Mouse (Mus musculus) gastrocnemius, adult 18-20 months (tissue): ENCODE measurements around the gene Ncl. TPM values are rescaled to one million over a fixed set of nuclear protein-coding genes. Genes with fewer than 3 reads are reported as not detected.

Experiments used
- DNase-seq: peaks from one replicate; pipeline ENCODE4 v3.0.0; 2021; ENCODE audit warnings: low spot score
- long read RNA-seq, 2 experiments: library from polyadenylated mRNA; stranded (forward); transcript quantifications; one replicate each; pipeline ENCODE4 v2.0.0; 2021
- total RNA-seq, 2 experiments: library from RNA; stranded (reverse); gene quantifications; 2 replicates each; pipeline ENCODE4 v1.2.3; 2021

Ncl gene
- 100 to 1,000 TPM in 1 of 2 experiments, 10 to 100 TPM in 1; 99.3 to 113 TPM for total RNA-seq
- long read RNA-seq, experiment 1, full-length matches to known transcripts = 105 of 137 reads
- long read RNA-seq, experiment 1, partial matches to known transcripts = 12 of 137 reads
- long read RNA-seq, experiment 1, other reads (novel, unspliced or antisense) = 20 of 137 reads
- long read RNA-seq, experiment 2, full-length matches to known transcripts = 88 of 124 reads
- long read RNA-seq, experiment 2, partial matches to known transcripts = 17 of 124 reads
- long read RNA-seq, experiment 2, other reads (novel, unspliced or antisense) = 19 of 124 reads

DNA sequence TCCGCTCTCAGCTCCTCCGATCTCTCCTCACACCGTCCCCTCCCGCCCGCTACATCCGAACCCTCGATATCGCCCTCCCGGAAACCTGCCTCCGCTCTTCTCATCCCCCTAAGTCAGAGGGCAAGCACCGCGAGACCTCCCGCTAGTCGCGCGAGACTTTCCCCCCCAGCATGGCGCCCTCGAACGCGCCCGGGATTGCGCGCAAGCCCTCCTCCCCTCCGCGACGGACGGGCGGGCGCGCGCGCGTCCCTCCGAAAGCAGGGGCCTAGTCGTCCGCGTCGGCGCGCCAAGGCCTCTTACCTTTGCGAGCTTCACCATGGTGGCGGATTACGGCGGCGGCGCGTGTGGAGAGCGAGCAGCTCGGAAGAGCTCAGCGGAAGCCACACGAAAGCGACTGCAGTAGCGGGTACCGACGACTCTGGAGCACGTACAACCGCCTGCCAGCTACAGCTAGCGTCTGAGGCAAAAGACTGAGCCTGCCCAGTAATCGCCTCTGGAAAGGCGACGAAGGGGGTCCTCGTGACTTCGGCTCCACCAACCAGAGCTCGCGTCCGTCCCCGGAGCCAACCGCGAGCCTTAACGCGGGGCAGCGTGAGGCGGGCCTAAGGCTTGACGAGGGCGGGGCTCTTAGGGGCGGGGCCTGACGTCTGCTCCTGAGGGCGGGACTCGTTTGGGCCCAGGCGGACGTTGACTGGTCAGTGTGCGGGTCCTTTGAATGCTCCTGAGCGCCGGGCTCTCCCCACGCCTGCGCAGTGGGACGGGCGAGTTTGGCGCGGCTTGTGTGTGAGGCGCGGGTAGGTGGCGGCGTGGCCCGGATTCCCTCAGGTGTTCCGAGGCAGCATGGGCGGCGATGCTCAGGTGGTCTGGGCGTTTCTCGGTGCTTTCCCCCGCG, at the start of gene Ncl:
Ncl (minus strand) TSS at position 495 of the 892 bp plus-strand sequence.
- DNase-seq = peak; percentile 97

GRCm38 (mm10) chr1:86408515-86408914, 49.3 kb upstream of the Ncl start:
- DNase-seq = no peak

GRCm38 (mm10) chr1:86406914-86407313, 47.7 kb upstream of the Ncl start:
- DNase-seq = no peak

GRCm38 (mm10) chr1:86406313-86406712, 47.1 kb upstream of the Ncl start:
- DNase-seq = no peak

GRCm38 (mm10) chr1:86404834-86405233, 45.6 kb upstream of the Ncl start:
- no peak for DNase-seq

DNA sequence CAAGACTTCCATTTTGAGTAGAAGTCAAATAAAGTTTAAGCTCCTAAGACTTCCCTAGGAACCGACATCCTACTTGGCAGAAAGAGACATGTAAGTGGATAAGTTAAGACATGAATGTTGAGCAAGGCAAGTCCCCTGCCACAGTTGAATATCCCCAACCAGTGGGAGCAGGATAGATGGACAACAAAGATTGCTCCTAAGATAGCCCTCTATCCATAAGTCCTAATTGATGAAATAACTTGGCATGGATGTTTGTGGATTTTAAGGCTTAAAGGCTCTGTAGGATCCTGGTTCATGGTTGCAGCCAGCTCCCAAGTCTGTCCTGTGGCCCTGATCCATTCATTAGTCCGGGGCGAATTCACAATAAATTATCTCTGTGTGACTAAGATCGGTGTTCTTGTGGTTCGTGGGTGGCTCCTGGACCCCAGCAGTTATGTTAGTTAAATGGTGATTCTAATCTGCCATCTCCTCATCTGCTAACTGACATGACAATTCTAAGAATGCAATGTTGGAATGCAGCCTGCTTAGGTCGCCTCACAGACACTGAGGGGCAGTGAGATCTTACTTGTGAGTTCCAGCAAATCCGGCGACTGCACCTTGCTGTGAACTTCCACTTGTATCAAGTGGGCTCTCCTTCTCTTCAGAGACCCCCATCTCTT, 41.0 kb upstream of the Ncl start:
- no peak for DNase-seq

GRCm38 (mm10) chr1:86399322-86399721, 40.1 kb upstream of the Ncl start:
- no peak for DNase-seq

DNA sequence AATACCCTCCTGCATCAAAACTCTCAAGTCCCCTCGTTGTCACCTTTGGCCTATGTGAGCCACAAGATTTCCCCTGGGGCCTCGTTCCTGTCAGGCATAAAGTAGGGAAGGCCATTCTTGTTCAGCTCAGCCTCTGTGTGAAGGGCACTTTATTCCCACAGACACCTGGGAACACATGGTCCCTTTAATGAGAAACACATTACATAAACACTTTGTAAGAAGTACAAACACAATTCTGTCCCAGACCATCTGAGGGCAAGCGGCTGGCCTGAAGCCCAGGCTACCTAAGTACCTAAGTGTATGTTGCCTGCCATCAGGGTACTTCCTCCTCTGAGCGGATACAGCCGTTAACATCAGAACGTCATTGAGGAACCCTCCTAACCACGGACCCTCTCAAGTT, 39.0 kb upstream of the Ncl start:
- DNase-seq = no peak

DNA sequence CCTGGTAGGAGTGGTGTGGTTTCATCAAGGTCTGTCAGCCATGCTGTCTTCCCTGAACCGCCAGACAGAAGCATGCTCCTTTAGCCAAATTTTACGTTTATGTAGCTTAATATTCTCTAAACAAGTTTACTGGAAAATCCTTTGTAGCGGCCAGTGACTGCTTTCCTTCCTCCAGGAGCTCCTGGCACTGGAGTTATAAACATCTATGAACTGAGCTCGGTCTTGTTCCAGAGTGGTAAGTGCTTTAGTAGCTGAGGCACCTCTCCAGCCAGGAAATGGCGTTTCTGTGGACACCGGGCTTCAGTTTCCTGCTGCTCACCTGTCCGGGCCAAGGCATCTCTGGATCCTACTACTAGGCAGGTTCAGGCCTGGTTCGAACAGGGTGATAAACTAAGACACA, 38.4 kb upstream of the Ncl start:
- DNase-seq = no peak

GRCm38 (mm10) chr1:86395897-86396296, 36.7 kb upstream of the Ncl start:
- no peak for DNase-seq

- DNase-seq = no peak
These were observed 35.0 kb upstream of the Ncl start for GRCm38 (mm10) chr1:86394246-86394645.

DNA sequence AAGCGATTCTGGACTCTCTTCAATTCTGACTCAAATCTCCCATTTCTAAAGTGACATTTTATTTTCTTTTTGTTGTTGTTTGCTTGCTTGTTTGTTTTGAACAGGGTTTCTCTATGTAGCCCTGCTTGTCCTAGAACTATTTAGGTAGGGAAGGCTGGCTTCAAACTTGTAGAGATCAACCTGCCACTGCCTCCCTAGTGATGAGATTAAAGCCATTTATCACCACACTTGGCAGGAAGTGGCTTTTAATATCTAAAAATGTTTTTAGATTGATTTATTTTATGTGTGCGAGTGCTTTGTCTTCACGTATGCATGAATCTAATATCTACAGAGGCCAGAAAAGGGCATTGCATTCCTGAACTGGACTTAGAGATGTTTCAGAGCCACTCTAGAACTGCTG, 34.0 kb upstream of the Ncl start:
- no peak for DNase-seq

- DNase-seq = no peak
These were observed 32.2 kb upstream of the Ncl start for GRCm38 (mm10) chr1:86391425-86391824.

DNA sequence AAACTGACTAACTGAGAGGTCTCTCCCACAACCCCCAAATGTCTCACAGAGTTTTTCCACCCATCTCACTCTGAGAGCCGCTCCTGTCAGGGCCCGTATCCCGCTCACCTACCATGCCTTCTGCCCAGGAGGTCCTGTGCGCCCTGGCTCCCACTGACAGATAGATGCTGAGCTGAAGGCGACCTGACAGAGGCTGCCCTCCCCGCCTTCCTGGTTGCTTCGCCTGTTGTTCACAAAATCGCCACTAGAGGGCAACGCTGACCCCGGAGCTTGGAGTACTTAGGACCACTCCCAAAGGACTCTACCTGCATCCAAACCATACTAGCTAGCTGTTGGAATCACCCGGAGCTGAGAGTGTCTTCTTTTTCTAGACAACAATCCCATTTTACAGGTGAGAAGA, 30.0 kb upstream of the Ncl start:
- peak; percentile 71 for DNase-seq

DNA sequence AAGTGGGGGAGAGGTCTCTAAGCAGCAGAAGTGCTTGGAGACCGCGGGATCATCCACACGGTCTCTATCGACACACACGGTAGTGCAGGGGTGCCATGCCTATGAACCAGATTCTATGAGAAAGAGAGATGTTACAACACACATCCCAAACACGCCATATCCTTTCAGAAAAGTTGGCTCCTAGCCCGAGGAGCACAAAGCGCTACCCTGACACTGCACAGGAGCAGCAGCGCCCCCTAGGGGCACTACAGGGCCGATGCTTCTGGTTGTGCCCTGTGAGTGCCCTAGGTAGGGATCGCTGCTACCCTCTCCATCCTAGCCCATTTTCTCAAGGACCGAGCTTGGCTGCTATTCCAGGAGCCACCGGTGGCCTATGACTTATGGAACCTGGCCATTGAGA, 21.8 kb upstream of the Ncl start:
- DNase-seq = peak; percentile 49

DNA sequence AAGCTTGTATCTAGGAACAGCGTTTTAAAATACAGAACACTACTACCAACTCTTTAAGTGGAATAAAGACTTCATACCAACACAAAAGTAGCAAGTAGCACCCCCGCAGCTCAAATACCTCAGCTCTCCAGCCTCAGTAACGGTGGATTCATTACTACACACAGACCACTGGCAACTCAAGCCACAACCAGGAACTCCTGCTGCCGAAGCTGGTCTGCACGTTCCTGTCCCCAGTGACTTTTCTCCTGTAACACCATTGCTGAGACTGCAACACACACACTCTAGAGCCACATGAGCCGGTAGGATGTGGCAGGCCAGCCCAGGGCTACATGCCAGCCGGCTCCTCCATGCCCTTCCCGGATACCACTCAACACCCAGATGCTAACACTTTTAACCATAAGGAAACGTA, 20.0 kb upstream of the Ncl start:
- DNase-seq = no peak

- no peak for DNase-seq
These were observed 19.5 kb upstream of the Ncl start for GRCm38 (mm10) chr1:86378662-86379061.

GRCm38 (mm10) chr1:86376354-86376753, 17.2 kb upstream of the Ncl start:
- no peak for DNase-seq

GRCm38 (mm10) chr1:86371997-86372396, 12.8 kb upstream of the Ncl start:
- peak; percentile 57 for DNase-seq

DNA sequence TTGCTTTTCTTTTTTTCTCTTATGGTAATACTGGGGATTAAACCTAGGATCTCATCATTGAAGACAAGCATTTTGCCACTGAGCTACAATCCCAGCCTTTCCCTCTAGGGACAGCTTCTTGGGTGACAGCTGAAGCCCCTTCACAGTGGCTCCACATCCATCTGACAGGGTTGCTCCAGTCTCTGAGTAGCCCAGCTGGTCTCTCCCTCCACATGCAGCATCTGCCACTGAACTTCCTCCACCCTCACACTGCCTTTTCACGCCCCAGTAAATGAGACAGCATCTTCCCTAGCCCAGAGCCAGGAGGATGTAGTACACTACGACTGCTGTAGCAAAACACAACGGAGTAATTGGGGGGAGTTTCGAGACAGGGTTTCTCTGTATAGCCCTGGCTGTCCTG, 8.9 kb upstream of the Ncl start:
- DNase-seq = no peak

GRCm38 (mm10) chr1:86363671-86364070, 4.5 kb upstream of the Ncl start:
- no peak for DNase-seq
